Mouse (Mus musculus) midbrain, embryonic 15.5 days (tissue): ENCODE measurements around the gene Aarsd1. TPM values are rescaled to one million over a fixed set of nuclear protein-coding genes. Genes with fewer than 3 reads are reported as not detected.
"Not testable (repeated sequence)": the region's sequence is repeated elsewhere in the genome, so short reads cannot be mapped to it uniquely, and the experiment has no call there.

Source experiments
- ATAC-seq: fragments of 200-750 bp; cut with Nextera tagmentation; replicated peaks from 2 replicates; pipeline ENCODE4 v1.8.0; 2017; ENCODE audit warnings: moderate TSS enrichment
- H3K27ac ChIP-seq: fragments of 300-500 bp; sonication (generic); 2 replicates; pipeline ENCODE4 v1.5.1; 2015; ENCODE audit warnings: mild to moderate bottlenecking, inconsistent platforms
- H3K27me3 ChIP-seq: fragments of 300-500 bp; sonication (generic); replicated peaks from 2 replicates; pipeline ENCODE4 v1.6.1; 2015; ENCODE audit warnings: inconsistent platforms
- H3K36me3 ChIP-seq: fragments of 300-500 bp; sonication (generic); replicated peaks from 2 replicates; pipeline ENCODE4 v1.6.1; 2015; ENCODE audit warnings: inconsistent platforms
- H3K4me1 ChIP-seq: fragments of 300-500 bp; sonication (generic); 2 replicates; pipeline ENCODE4 v1.6.1; 2015; ENCODE audit warnings: inconsistent platforms
- H3K4me2 ChIP-seq: fragments of 300-500 bp; sonication (generic); 2 replicates; pipeline ENCODE4 v1.6.1; 2015; ENCODE audit warnings: inconsistent platforms, mild to moderate bottlenecking, moderate library complexity
- H3K4me3 ChIP-seq: fragments of 300-500 bp; sonication (generic); 2 replicates; pipeline ENCODE4 v1.5.1; 2015; ENCODE audit warnings: mild to moderate bottlenecking, inconsistent platforms
- H3K9ac ChIP-seq: fragments of 300-500 bp; sonication (generic); 2 replicates; pipeline ENCODE4 v1.6.1; 2015; ENCODE audit warnings: mild to moderate bottlenecking, inconsistent platforms
- H3K9me3 ChIP-seq: fragments of 300-500 bp; sonication (generic); 2 replicates; pipeline ENCODE4 v1.6.1; 2016; ENCODE audit warnings: inconsistent platforms
- WGBS: fragments of 180-500 bp; shearing (Covaris S2); methylation state at CpG from one replicate; pipeline ENCODE4 v1.1.7; 2015; ENCODE audit warnings: mixed read lengths; 5-methylcytosine and 5-hydroxymethylcytosine counted together
- polyA plus RNA-seq: library from polyadenylated mRNA; unstranded; fragments of >200 nt; fragmentation: Nextera tagmentation; extraction: Ambion mirVana; gene quantifications from 2 replicates; pipeline ENCODE4 v1.2.1, GENCODE M21; 2015

The Aarsd1 gene
- polyA plus RNA-seq, 1 experiment from 2014 or later: 103 TPM

GRCm38 (mm10) chr11:101442127-101442693 lies 24.8 kb upstream of the Aarsd1 start, which contains the start of gene Rpl27:
Gene Rpl27, plus strand, starts transcription at chr11:101442298.
- ATAC-seq: peak; percentile 99
- peak within 1 kb of the TSS; percentile 76 for H3K9ac ChIP-seq

GRCm38 (mm10) chr11:101441450-101442126 lies 24.2 kb upstream of the Aarsd1 start:
- peaks cover 20% of the 10 kb centered on the region for H3K36me3 ChIP-seq
- peak overlapping the region; percentile 44 for H3K4me2 ChIP-seq
- H3K27ac ChIP-seq: peak overlapping the region; percentile 50; the same call in 1 of the 2 replicates
- not testable (repeated sequence) for H3K27me3 ChIP-seq, H3K9me3 ChIP-seq, H3K9ac ChIP-seq
- WGBS: 42% methylated on average over 15 of the region's 15 CpGs
- peaks cover 14% of the 10 kb centered on the region for H3K4me1 ChIP-seq
- peak overlapping the region; percentile 68 for H3K4me3 ChIP-seq
- peak; percentile 65; the same call in 1 of the 2 replicates for ATAC-seq

More at GRCm38 (mm10) chr11:101442127-101442693, 24.8 kb upstream of the Aarsd1 start, which contains the start of gene Rpl27:
- Histone ChIP-seq H3K27me3 (no peaks in the 10 kb centered on the region), H3K36me3 (peaks cover 20% of the 10 kb centered on the region), H3K4me1 (peaks cover 14% of the 10 kb centered on the region), H3K9me3 (no peaks in the 10 kb centered on the region), H3K27ac (peak within 1 kb of the TSS; percentile 83), H3K4me2 (peak within 1 kb of the TSS; percentile 72), H3K4me3 (peak within 1 kb of the TSS; percentile 68)
- under 1% methylated on average over 42 of the region's 42 CpGs for WGBS

GRCm38 (mm10) chr11:101438006-101438405 lies 20.6 kb upstream of the Aarsd1 start:
- not testable (repeated sequence) for H3K27me3 ChIP-seq, ATAC-seq, H3K4me1 ChIP-seq, H3K4me2 ChIP-seq, H3K9me3 ChIP-seq, H3K9ac ChIP-seq, H3K27ac ChIP-seq, H3K4me3 ChIP-seq
- WGBS: 55% methylated on average over 3 of the region's 3 CpGs
- H3K36me3 ChIP-seq: peaks cover 27% of the 10 kb centered on the region

GRCm38 (mm10) chr11:101436916-101437315 lies 19.5 kb upstream of the Aarsd1 start:
- Histone ChIP-seq H3K27ac (no peak overlapping the region), H3K4me2 (no peak overlapping the region), H3K9me3 (no peaks in the 10 kb centered on the region), H3K9ac (no peak overlapping the region), H3K27me3 (no peaks in the 10 kb centered on the region), H3K4me1 (no peaks in the 10 kb centered on the region), H3K36me3 (peaks cover 34% of the 10 kb centered on the region), H3K4me3 (no peak overlapping the region)
- 37% methylated on average over 4 of the region's 4 CpGs for WGBS
- no peak for ATAC-seq

GRCm38 (mm10) chr11:101435831-101436230 lies 18.4 kb upstream of the Aarsd1 start:
- Histone ChIP-seq H3K9ac (no peak overlapping the region), H3K4me2 (no peak overlapping the region), H3K27ac (no peak overlapping the region), H3K36me3 (peaks cover 43% of the 10 kb centered on the region), H3K9me3 (no peaks in the 10 kb centered on the region), H3K27me3 (no peaks in the 10 kb centered on the region), H3K4me1 (no peaks in the 10 kb centered on the region), H3K4me3 (no peak overlapping the region)
- 87% methylated on average over 4 of the region's 4 CpGs for WGBS
- no peak for ATAC-seq

- no peaks in the 10 kb centered on the region for H3K27me3 ChIP-seq
- no peak for ATAC-seq
- H3K36me3 ChIP-seq: peaks cover 48% of the 10 kb centered on the region
- H3K4me3 ChIP-seq: no peak overlapping the region
- H3K9ac ChIP-seq: no peak overlapping the region
- H3K4me2 ChIP-seq: no peak overlapping the region
- no peak overlapping the region for H3K27ac ChIP-seq
- H3K9me3 ChIP-seq: no peaks in the 10 kb centered on the region
- no peaks in the 10 kb centered on the region for H3K4me1 ChIP-seq
- WGBS: 88% methylated on average over 13 of the region's 13 CpGs
Measured at GRCm38 (mm10) chr11:101433396-101433795, 16.0 kb upstream of the Aarsd1 start.

- no peak for ATAC-seq
- Histone ChIP-seq H3K4me2 (no peak overlapping the region), H3K9ac (no peak overlapping the region), H3K27ac (no peak overlapping the region), H3K27me3 (no peaks in the 10 kb centered on the region), H3K9me3 (no peaks in the 10 kb centered on the region), H3K36me3 (peaks cover 48% of the 10 kb centered on the region), H3K4me3 (no peak overlapping the region), H3K4me1 (peaks cover 12% of the 10 kb centered on the region)
- 93% methylated on average over 9 of the region's 9 CpGs for WGBS
Measured at GRCm38 (mm10) chr11:101431327-101431726, 13.9 kb upstream of the Aarsd1 start.

GRCm38 (mm10) chr11:101426165-101426564 lies 8.8 kb upstream of the Aarsd1 start:
- H3K9ac ChIP-seq: peak overlapping the region; percentile 74
- H3K4me1 ChIP-seq: peaks cover 31% of the 10 kb centered on the region
- H3K27ac ChIP-seq: 0 out of 2 replicates have a peak overlapping the region, but pooled peaks have one; percentile 91
- 69% methylated on average over 8 of the region's 8 CpGs for WGBS
- ATAC-seq: no peak
- peak overlapping the region; percentile 86 for H3K4me3 ChIP-seq
- no peaks in the 10 kb centered on the region for H3K9me3 ChIP-seq
- H3K4me2 ChIP-seq: peak overlapping the region; percentile 81
- H3K36me3 ChIP-seq: peaks cover 7% of the 10 kb centered on the region
- no peaks in the 10 kb centered on the region for H3K27me3 ChIP-seq

- ATAC-seq: peak; percentile 95
- WGBS: under 1% methylated on average over 81 of the region's 81 CpGs
- Histone ChIP-seq H3K4me1 (peaks cover 31% of the 10 kb centered on the region), H3K9ac (peak within 1 kb of the TSS; percentile 74), H3K4me3 (peak within 1 kb of the TSS; percentile 86), H3K36me3 (peaks cover 3% of the 10 kb centered on the region; the same call in 1 of the 2 replicates), H3K4me2 (peak within 1 kb of the TSS; percentile 81), H3K27me3 (no peaks in the 10 kb centered on the region), H3K27ac (peak within 1 kb of the TSS; percentile 91), H3K9me3 (no peaks in the 10 kb centered on the region)
Measured at GRCm38 (mm10) chr11:101424925-101425813, 7.8 kb upstream of the Aarsd1 start, which contains the start of the genes Rundc1 and Ptges3l. Gene Rundc1, plus strand, starts transcription at chr11:101425085. Gene Ptges3l, minus strand, starts transcription at chr11:101425333.

GRCm38 (mm10) chr11:101424105-101424851 lies 6.9 kb upstream of the Aarsd1 start, which contains the start of gene Gm27029:
Gene Gm27029, minus strand, starts transcription at chr11:101424796.
- peaks cover 31% of the 10 kb centered on the region for H3K4me1 ChIP-seq
- H3K27ac ChIP-seq: peak within 1 kb of the TSS; percentile 91
- no peaks in the 10 kb centered on the region for H3K9me3 ChIP-seq
- H3K27me3 ChIP-seq: no peaks in the 10 kb centered on the region
- peak within 1 kb of the TSS; percentile 74 for H3K9ac ChIP-seq
- H3K4me3 ChIP-seq: peak within 1 kb of the TSS; percentile 86
- peak within 1 kb of the TSS; percentile 81 for H3K4me2 ChIP-seq
- no peaks in the 10 kb centered on the region for H3K36me3 ChIP-seq
- 7% methylated on average over 23 of the region's 23 CpGs for WGBS
- ATAC-seq: peak; percentile 48

- Histone ChIP-seq H3K36me3 (no peaks in the 10 kb centered on the region), H3K4me3 (no peak overlapping the region), H3K9me3 (no peaks in the 10 kb centered on the region), H3K4me1 (peaks cover 19% of the 10 kb centered on the region), H3K4me2 (no peak overlapping the region), H3K27ac (no peak overlapping the region), H3K9ac (no peak overlapping the region), H3K27me3 (no peaks in the 10 kb centered on the region)
- no peak for ATAC-seq
- WGBS: 89% methylated on average over 5 of the region's 5 CpGs
Measured at GRCm38 (mm10) chr11:101420148-101420547, 2.7 kb upstream of the Aarsd1 start.
